Mouse (Mus musculus): ENCODE measurements at regions not wholly inside any gene's neighbourhood (a gene's known extent, or its start where the extent isn't known, plus 50 kb on each side); places are given as distances from the start of the nearest gene placed in this dataset.
A peak's percentile ranks its signal among the peaks of the same experiment; 100 is the strongest.
"Not testable (repeated sequence)": the region's sequence is repeated elsewhere in the genome, so short reads cannot be mapped to it uniquely, and the experiment has no call there.

DNA sequence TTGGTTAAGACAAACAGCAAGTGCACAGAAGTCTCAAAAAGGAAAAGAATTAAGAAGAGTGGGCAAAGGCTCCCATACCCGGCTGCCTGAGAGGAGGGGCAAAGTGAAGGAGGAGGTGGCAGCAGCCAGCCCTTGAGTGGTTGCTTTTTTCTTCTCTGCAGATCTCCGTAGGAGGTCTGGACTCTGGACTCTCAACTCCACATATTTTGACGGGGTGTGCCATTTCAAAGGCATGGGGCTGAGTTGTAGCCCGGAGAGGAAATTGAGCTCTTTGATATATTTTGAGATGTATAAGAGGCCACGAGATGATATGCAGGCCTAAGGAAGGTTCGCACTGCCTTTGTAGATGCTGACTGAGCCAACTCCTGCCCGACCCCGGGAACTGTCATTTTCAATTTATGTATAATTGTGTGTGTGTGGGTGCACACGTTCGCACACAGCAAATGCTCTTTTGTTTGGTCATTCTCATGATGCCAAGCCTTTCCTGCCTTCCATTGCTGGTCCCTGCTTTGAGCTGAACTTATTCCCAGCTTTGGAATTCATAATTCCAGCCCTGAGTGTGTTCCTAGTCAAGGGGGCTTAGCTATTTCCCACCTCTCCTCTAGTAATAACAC, 56.4 kb downstream of the Cxcr4 start:
- no peak for DNase-seq

- DNase-seq: no peak
Measured at GRCm38 (mm10) chr1:128532632-128533031, 59.5 kb downstream of the Cxcr4 start.

GRCm38 (mm10) chr1:128529808-128530545, 62.1 kb downstream of the Cxcr4 start:
- no peak for DNase-seq

DNA sequence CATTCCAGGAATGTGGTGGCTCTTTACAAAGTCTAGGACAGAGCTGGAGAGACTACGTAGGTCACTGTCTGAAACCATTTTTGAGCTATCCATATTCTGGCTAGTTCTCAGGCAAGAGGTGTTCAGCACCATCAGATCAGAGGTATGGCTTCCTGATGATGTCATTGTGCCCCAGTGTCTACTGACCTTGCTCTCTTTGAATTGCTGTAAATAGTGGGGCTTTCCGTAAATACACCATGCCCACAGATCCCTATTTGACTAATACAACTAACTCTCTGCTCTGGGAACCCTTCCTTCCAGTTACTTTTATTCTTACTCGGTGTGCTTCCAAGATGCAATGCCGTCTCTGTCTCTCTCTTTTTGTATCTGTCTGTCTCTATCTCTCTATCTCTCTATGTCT, 72.9 kb downstream of the Cxcr4 start:
- DNase-seq: no peak

DNA sequence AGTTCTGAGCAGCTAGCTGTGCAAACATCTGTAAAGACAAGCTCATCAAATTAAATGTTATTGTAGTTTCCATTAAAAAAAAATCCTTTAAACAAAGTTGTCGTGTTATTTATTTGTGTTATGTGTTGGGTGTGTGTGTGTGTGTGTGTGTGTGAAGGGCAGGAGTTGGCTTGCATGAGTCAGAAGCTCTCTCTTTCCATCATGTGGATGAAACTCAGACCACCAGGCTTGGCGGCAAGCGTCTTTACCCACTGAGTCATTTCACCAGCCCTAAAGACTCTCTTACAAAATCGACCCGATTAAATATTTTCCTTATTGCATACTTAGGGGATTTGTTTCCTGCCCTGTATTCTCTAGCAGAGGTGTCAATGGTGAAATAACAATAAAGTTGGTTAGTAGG, 73.6 kb downstream of the Cxcr4 start:
- DNase-seq: no peak

DNA sequence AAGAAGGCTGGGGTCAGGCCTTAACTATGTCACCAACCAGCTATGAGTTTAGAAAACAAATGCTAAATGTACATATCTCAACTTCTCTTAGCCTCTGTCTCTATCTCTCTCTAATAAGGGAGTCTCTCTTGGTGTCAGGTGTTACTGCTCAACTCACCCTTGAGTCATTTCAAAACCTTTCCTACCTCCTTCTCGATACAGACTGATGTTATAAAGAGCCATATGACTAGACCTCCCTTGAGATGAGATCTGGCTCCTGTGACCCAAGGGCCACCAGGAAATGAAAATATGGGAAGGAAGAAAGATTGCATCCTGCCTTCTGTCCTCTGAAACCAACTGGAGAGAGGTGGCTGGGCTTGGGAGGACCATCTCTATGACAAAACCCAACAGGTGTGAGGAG, 74.7 kb downstream of the Cxcr4 start:
- no peak for DNase-seq

DNA sequence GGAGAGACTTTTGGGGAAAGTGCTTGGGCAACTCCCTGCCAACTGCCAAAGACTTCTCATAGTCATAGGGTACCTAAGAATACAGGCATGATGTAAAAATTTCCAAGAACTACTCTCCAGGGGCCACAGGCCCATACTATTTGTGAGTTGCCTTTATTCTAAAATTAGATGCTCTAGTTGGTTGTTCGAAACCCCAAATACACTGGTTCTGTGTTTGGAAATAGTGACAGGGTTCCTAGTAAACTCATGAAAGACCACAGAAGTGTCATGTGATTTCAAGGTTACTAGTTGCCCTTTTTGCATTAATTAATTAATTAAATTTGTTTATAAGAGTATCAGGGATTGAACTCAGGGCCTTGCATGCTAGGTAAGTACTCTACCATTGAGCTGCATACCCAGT, 77.8 kb downstream of the Cxcr4 start:
- no peak for DNase-seq

- DNase-seq: no peak
Measured at GRCm38 (mm10) chr1:128513911-128514310, 78.2 kb downstream of the Cxcr4 start.

- no peak for DNase-seq
Measured at GRCm38 (mm10) chr1:128513153-128513552, 78.9 kb downstream of the Cxcr4 start.

- DNase-seq: no peak
Measured at GRCm38 (mm10) chr1:128508816-128509461, 83.2 kb downstream of the Cxcr4 start.

GRCm38 (mm10) chr1:128506551-128507313, 85.4 kb downstream of the Cxcr4 start:
- DNase-seq: no peak

GRCm38 (mm10) chr1:128504371-128504770, 87.2 kb upstream of the Dars start:
- DNase-seq: no peak

DNA sequence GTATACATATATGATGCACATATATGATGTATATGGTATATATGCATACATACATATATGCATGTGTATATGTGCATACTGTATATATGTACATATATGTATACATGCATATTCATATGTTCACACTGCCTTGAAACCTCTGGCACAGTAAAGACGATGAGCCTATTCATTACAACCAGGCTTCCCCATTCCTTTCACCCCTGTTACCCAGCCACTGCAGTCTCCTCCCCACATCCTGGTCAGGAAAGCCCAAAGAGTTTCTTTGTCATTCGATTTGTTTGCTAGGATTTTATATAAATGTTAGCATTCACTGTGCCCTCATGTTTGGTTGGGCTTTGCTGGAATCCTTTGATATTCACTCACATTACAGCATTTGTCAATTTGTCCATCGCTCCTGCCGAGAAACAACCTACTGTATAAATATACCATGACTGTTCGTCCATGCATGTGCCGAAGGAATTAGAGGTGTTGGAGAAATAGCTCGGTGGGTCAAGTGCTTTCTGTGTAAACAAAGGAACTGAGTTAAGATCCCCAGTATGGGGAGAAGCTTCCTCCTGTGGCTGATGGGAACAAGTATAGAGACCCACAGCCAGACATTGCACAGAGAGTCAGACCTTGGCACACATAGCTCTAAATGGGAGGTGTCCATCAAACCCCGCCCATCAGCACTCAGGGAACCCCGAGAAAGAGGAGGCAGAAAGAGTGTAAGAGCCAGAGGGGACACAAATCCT, 81.0 kb upstream of the Dars start:
- DNase-seq: no peak

- DNase-seq: no peak
Measured at GRCm38 (mm10) chr1:128492251-128492650, 75.1 kb upstream of the Dars start.

DNA sequence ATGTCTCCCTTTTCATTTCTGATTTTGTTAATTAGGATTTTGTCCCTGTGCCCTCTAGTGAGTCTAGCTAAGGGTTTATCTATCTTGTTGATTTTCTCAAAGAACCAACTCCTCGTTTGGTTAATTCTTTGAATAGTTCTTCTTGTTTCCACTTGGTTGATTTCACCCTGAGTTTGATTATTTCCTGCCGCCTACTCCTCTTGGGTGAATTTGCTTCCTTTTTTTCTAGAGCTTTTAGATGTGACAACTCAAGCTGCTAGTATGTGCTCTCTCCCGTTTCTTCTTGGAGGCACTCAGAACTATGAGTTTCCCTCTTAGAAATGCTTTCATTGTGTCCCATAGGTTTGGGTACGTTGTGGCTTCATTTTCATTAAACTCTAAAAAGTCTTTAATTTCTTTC, 70.0 kb upstream of the Dars start:
- not testable (repeated sequence) for DNase-seq

DNA sequence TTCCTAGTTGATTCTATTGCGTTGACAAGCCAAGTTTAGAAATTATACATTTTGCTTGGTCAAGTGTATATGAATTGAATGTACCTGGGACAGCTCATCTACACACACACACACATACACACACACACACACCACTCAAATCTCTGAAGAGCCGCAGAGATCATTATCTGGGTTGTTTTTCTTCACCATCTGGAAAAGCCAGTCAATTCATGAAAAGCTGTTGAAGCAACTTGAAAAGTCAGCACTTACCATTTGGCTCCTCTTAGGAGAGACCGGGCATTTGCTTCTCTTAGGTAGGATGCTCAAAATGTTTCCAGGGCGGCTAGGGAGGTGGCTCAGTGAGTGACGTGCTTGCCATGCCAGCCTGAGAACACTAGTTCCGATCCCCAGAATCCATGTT, 61.2 kb upstream of the Dars start:
- no peak for DNase-seq

DNA sequence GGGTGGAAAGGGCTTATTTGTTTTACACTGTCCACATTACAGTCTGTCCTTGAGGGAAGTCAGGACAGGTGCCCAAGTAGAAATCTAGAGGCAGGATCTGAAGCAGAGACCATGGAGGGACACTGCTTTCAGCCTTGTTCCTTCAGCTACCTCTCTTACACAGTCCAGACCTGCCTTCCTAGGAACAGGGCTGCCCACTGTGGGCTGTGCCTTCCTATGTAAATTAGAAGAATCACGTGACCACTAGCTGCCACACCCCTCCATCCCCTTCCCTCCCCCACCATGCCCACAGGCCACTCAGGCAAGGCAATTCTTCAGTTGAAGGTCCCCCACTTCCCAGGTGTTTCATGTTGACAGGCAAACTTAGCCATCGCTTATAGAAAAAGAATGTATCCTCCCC, 60.5 kb upstream of the Dars start:
- DNase-seq: no peak

DNA sequence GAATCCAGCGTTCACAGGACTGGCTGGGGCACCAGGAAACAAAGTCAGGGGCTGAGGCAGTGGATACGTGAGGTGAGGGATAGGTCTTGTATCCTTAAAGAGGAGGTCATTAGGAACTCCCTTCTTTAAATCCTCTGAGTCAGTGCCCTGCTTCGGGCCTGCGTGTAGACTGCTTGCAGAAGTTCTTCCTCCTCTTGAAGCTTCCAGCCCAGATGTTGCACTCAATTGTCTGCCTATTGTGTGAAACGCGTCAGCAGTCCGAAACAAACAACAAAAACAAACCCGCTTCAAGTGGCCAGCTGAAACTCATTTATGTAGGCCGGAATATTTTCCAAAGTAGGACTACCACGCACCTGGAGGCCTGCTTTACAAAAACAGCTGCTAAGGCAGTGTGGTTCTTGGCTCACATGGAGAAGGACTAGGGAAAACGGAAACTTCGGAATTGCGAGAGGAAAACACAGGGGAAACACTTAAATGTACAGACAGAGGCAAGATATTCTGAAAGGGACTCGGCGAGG, 55.6 kb upstream of the Dars start:
- no peak for DNase-seq

DNA sequence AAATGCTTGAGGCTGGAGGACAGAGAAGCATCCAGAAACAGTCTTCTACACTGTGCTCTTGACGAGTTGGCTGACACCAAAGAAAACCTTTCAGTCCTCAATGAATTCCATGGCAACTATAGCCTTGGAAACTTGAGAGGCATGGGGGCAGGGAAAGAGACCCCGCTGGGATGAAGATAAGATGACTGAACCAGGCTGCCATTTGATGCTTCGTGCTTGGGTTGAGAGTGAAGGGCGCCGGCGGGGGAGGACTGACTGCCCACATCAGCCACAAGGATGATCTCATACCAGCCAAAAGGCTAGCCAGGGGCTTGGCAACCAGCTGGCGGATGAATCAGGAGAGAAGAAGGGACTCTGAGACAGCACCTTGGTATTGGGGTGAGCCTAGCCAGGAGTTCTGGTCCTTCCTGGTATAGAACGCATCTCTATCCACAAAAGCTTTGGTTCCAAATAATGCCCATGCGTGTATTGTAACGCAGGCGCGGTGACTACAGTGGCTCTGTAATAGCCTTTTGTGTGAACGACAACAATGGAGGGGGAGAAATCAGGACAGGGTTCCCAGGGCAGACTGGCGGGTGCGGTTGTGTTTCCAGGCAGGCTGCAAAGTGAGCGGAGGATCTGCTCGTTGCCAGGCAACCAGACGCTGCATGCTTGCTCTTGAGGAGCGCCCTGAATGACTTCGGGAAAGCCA, 55.0 kb upstream of the Dars start:
- peak; percentile 34 to 60 for DNase-seq

DNA sequence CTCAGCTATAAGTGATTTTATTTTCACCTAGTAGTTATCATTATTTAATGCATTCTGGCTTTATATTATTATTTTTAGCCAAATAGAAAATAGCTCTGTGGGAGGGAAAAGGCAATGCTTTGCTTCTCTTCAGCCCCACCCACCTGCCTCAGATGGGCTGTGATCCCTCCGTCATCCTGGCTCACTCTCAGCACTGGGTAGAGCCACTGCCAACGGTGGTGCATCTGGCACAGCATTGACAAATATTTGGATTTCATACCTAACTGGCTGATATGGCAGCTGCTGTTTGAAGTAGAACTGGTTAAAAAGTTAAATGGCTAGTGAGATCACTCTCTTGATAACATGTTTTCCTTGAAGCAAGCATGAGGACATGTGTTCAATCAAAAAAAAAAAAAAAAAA, 53.6 kb upstream of the Dars start:
- DNase-seq: no peak

- DNase-seq: no peak
Measured at GRCm38 (mm10) chr1:128469054-128469453, 51.9 kb upstream of the Dars start.

Data from cerebellum, postnatal 25 days (tissue).